Mouse (Mus musculus): ENCODE data around the gene Tub. TPM values are rescaled to one million over a fixed set of nuclear protein-coding genes. Genes with fewer than 3 reads are reported as not detected.

The Tub gene
- total and polyA plus RNA-seq, 2 experiments from 2014 or later = 44.3 to 159 TPM

- 77% methylated on average over 5 of the region's 5 CpGs for WGBS
- Histone ChIP-seq H3K27me3 (ENCODE audit: insufficient read depth, low read length) (no peaks in the 10 kb centered on the region), H3K4me3 (ENCODE audit: low read depth, low read length) (no peak overlapping the region), H3K9me3 (ENCODE audit: low read length) (no peaks in the 10 kb centered on the region), H3K27ac (ENCODE audit: low read depth, low read length) (no peak overlapping the region), H3K4me2 (ENCODE audit: low read depth, low read length, poor library complexity, severe bottlenecking) (no peak overlapping the region), H3K36me3 (ENCODE audit: insufficient read depth, low read length) (no peaks in the 10 kb centered on the region), H3K4me1 (ENCODE audit: insufficient read depth, low read length) (no peaks in the 10 kb centered on the region), H3K9ac (replicated peaks; ENCODE audit: low read length, poor library complexity, severe bottlenecking) (no peak overlapping the region)
- no peak for DNase-seq (ENCODE audit: low spot score)
- ATAC-seq (ENCODE audit: low FRiP score) = no peak
- TF ChIP-seq CTCF (IDR thresholded peaks at IDR 0.05) = no peak
Measured at GRCm38 (mm10) chr7:109072326-109072725, 122.2 kb downstream of the Tub start.

GRCm38 (mm10) chr7:109082269-109083112 lies 132.4 kb downstream of the Tub start:
- Histone ChIP-seq H3K36me3 (ENCODE audit: insufficient read depth, low read length) (no peaks in the 10 kb centered on the region), H3K9ac (replicated peaks; ENCODE audit: low read length, poor library complexity, severe bottlenecking) (peak overlapping the region; percentile 73), H3K4me1 (ENCODE audit: insufficient read depth, low read length) (peaks cover 3% of the 10 kb centered on the region; the same call in 1 of the 2 replicates), H3K27ac (ENCODE audit: low read depth, low read length) (peak overlapping the region; percentile 68), H3K9me3 (ENCODE audit: low read length) (no peaks in the 10 kb centered on the region), H3K4me3 (ENCODE audit: low read depth, low read length) (peak overlapping the region; percentile 79), H3K27me3 (ENCODE audit: insufficient read depth, low read length) (no peaks in the 10 kb centered on the region), H3K4me2 (ENCODE audit: low read depth, low read length, poor library complexity, severe bottlenecking) (peak overlapping the region; percentile 69)
- DNase-seq (ENCODE audit: low spot score) (no peak), ATAC-seq (ENCODE audit: low FRiP score) (peak; percentile 50)
- 9% methylated on average over 12 of the region's 12 CpGs for WGBS
- no peak for TF ChIP-seq CTCF (IDR thresholded peaks at IDR 0.05)

DNA sequence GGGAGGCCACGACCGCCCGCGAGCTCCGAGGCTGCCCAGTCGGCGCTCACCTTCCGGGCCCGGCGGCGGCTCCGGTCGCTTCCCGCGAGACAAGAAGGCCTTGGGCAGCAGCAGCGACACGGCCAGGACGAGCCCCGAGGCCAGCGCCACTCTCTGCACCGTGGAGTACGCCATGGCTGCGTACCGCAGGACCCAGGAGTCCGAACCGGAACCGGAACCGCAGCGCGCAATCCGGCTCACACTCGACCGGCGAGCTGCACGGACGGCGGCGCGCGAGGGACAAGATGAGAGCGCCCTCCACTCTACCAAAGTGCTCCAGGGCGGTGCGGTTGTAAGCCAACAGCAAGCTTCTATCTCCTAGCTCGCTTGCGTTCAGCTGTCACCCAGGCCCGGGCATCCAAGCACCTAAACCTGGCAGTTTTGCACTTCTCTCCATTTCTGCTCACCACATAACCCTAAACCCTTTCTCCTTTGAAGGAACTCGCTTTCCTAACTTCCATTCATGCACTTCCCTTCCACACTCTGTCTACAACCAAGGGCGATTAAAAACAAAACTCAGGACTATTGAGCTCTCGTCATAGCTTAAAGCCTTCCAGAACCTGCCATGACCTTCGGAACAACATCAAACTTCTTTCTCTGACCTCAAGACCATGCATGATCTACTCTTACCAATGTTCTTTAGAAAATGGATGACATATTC lies 133.1 kb downstream of the Tub start, which contains the start of gene Ric3:
Ric3 (minus strand) TSS at position 219 of the 700 bp plus-strand sequence.
- ATAC-seq (ENCODE audit: low FRiP score) = peak; percentile 96
- H3K9ac ChIP-seq (replicated peaks; ENCODE audit: low read length, poor library complexity, severe bottlenecking) = peak within 1 kb of the TSS; percentile 73
- H3K4me1 ChIP-seq (ENCODE audit: insufficient read depth, low read length) = peaks cover 3% of the 10 kb centered on the region; the same call in 1 of the 2 replicates
- H3K4me2 ChIP-seq (ENCODE audit: low read depth, low read length, poor library complexity, severe bottlenecking) = peak within 1 kb of the TSS; percentile 69
- H3K36me3 ChIP-seq (ENCODE audit: insufficient read depth, low read length) = no peaks in the 10 kb centered on the region
- DNase-seq (ENCODE audit: low spot score) = peak; percentile 87
- 3% methylated on average over 50 of the region's 50 CpGs for WGBS
- no peaks in the 10 kb centered on the region for H3K27me3 ChIP-seq (ENCODE audit: insufficient read depth, low read length)
- peak within 1 kb of the TSS; percentile 79 for H3K4me3 ChIP-seq (ENCODE audit: low read depth, low read length)
- peak; percentile 24 for TF ChIP-seq CTCF (IDR thresholded peaks at IDR 0.05)
- H3K27ac ChIP-seq (ENCODE audit: low read depth, low read length) = peak within 1 kb of the TSS; percentile 68
- no peaks in the 10 kb centered on the region for H3K9me3 ChIP-seq (ENCODE audit: low read length)

DNA sequence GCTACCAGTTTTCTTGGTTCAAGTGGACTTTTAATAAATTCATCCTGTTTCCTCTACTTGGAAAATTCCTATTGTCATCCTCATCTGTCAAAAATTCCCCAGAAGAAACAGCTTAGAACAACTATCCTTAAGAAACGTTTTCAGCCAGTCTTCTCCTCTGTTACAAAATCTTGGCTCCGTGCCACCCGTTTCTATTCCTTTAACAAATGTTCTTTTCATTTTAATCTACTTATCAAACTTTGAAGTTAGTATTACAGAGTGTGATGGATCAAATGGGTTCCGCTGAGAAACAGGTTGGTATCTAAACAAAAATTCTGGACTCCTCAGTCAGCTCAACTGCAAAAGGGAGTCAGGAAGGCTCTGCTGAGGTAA lies 133.7 kb downstream of the Tub start:
- Histone ChIP-seq H3K4me1 (ENCODE audit: insufficient read depth, low read length) (peaks cover 3% of the 10 kb centered on the region; the same call in 1 of the 2 replicates), H3K36me3 (ENCODE audit: insufficient read depth, low read length) (no peaks in the 10 kb centered on the region), H3K27me3 (ENCODE audit: insufficient read depth, low read length) (no peaks in the 10 kb centered on the region), H3K27ac (ENCODE audit: low read depth, low read length) (no peak overlapping the region), H3K9me3 (ENCODE audit: low read length) (no peaks in the 10 kb centered on the region), H3K4me2 (ENCODE audit: low read depth, low read length, poor library complexity, severe bottlenecking) (peak overlapping the region; percentile 69), H3K4me3 (ENCODE audit: low read depth, low read length) (peak overlapping the region; percentile 79), H3K9ac (replicated peaks; ENCODE audit: low read length, poor library complexity, severe bottlenecking) (no peak overlapping the region)
- WGBS = 71% methylated on average over 4 of the region's 4 CpGs
- TF ChIP-seq CTCF (IDR thresholded peaks at IDR 0.05) = no peak
- 0 out of 2 replicates have a peak, but pooled peaks have one; percentile 3 for ATAC-seq (ENCODE audit: low FRiP score)
- DNase-seq (ENCODE audit: low spot score) = no peak

Other genes with a start within 250 kb of the Tub start
- not detected in 2 replicates for gene Olfr512, start 237.0 kb upstream of the Tub start, total RNA-seq (2014; rRNA removed)
- gene Olfr512, start 237.0 kb upstream of the Tub start, polyA plus RNA-seq (2015; fragmentation: Nextera tagmentation; extraction: Ambion mirVana) = not detected in 2 replicates
- not detected in 2 replicates for gene Olfr513, start 199.4 kb upstream of the Tub start, total RNA-seq (2014; rRNA removed)
- gene Olfr513, start 199.4 kb upstream of the Tub start, polyA plus RNA-seq (2015; fragmentation: Nextera tagmentation; extraction: Ambion mirVana) = not detected in 2 replicates
- not detected in 2 replicates for gene Olfr514, start 124.3 kb upstream of the Tub start, total RNA-seq (2014; rRNA removed)
- gene Olfr514, start 124.3 kb upstream of the Tub start, polyA plus RNA-seq (2015; fragmentation: Nextera tagmentation; extraction: Ambion mirVana) = not detected in 2 replicates
- not detected in 2 replicates for gene Olfr516, start 99.8 kb upstream of the Tub start, total RNA-seq (2014; rRNA removed)
- not detected in 2 replicates for gene Olfr516, start 99.8 kb upstream of the Tub start, polyA plus RNA-seq (2015; fragmentation: Nextera tagmentation; extraction: Ambion mirVana)
- not detected in 2 replicates for gene Olfr517, start 78.0 kb upstream of the Tub start, total RNA-seq (2014; rRNA removed)
- gene Olfr517, start 78.0 kb upstream of the Tub start, polyA plus RNA-seq (2015; fragmentation: Nextera tagmentation; extraction: Ambion mirVana) = not detected in 2 replicates
- gene Olfr518, start 65.3 kb upstream of the Tub start, total RNA-seq (2014; rRNA removed) = not detected in 2 replicates
- not detected in 2 replicates for gene Olfr518, start 65.3 kb upstream of the Tub start, polyA plus RNA-seq (2015; fragmentation: Nextera tagmentation; extraction: Ambion mirVana)
- not detected in 2 replicates for gene Olfr519, start 55.9 kb upstream of the Tub start, total RNA-seq (2014; rRNA removed)
- not detected in 2 replicates for gene Olfr519, start 55.9 kb upstream of the Tub start, polyA plus RNA-seq (2015; fragmentation: Nextera tagmentation; extraction: Ambion mirVana)
- 0.22 TPM in 1 of 2 replicates, not detected in the other for gene Nlrp10, start 20.2 kb upstream of the Tub start, total RNA-seq (2014; rRNA removed)
- gene Nlrp10, start 20.2 kb upstream of the Tub start, polyA plus RNA-seq (2015; fragmentation: Nextera tagmentation; extraction: Ambion mirVana) = not detected in 2 replicates
- gene Eif3f, start 15.9 kb upstream of the Tub start, total RNA-seq (2014; rRNA removed) = 121 TPM in 2 replicates
- gene Eif3f, start 15.9 kb upstream of the Tub start, polyA plus RNA-seq (2015; fragmentation: Nextera tagmentation; extraction: Ambion mirVana) = 73.9 and 77.8 TPM in 2 replicates
- 62.8 and 65.0 TPM in 2 replicates for gene Ric3, start 133.0 kb downstream of the Tub start, total RNA-seq (2014; rRNA removed)
- 42.1 and 42.2 TPM in 2 replicates for gene Ric3, start 133.0 kb downstream of the Tub start, polyA plus RNA-seq (2015; fragmentation: Nextera tagmentation; extraction: Ambion mirVana)
- gene Lmo1, start 224.9 kb downstream of the Tub start, total RNA-seq (2014; rRNA removed) = 109 and 117 TPM in 2 replicates
- gene Lmo1, start 224.9 kb downstream of the Tub start, polyA plus RNA-seq (2015; fragmentation: Nextera tagmentation; extraction: Ambion mirVana) = 109 and 121 TPM in 2 replicates

Measured in midbrain, postnatal 0 days (tissue).